Mouse (Mus musculus) midbrain, embryonic 10.5 days (tissue): ENCODE data around the gene Gm10717. TPM values are rescaled to one million over a fixed set of nuclear protein-coding genes. Genes with fewer than 3 reads are reported as not detected.
"Not testable (repeated sequence)": the region's sequence is repeated elsewhere in the genome, so short reads cannot be mapped to it uniquely, and the experiment has no call there.

Experiments
- DNase-seq: peaks from one replicate; pipeline ENCODE4 v3.0.0-alpha.2; 2017; ENCODE audit warnings: low spot score
- H3K27ac ChIP-seq: fragments of 300-500 bp; sonication (generic); replicated peaks from 2 replicates; pipeline ENCODE4 v1.5.1; 2016; ENCODE audit warnings: mild to moderate bottlenecking
- H3K27me3 ChIP-seq: fragments of 300-500 bp; sonication (generic); 2 replicates; pipeline ENCODE4 v1.6.1; 2016; ENCODE audit warnings: low read depth, mild to moderate bottlenecking; ENCODE audit not compliant: poor library complexity, severe bottlenecking
- H3K36me3 ChIP-seq: fragments of 300-500 bp; sonication (generic); 2 replicates; pipeline ENCODE4 v1.6.1; 2016; ENCODE audit warnings: mild to moderate bottlenecking, moderate library complexity
- H3K4me1 ChIP-seq: fragments of 300-500 bp; sonication (generic); 2 replicates; pipeline ENCODE4 v1.6.1; 2016
- H3K4me3 ChIP-seq: fragments of 300-500 bp; sonication (generic); 2 replicates; pipeline ENCODE4 v1.5.1; 2016; ENCODE audit warnings: mild to moderate bottlenecking, moderate library complexity
- H3K9me3 ChIP-seq: fragments of 300-500 bp; sonication (generic); replicated peaks from 2 replicates; pipeline ENCODE4 v1.6.1; 2016; ENCODE audit warnings: mild to moderate bottlenecking
- WGBS: fragments of 180-500 bp; shearing (Covaris S2); methylation state at CpG from one replicate; pipeline ENCODE4 v1.1.7; 2016; 5-methylcytosine and 5-hydroxymethylcytosine counted together
- microRNA-seq: library from miRNA; unstranded; fragments of <30 nt; microRNA quantifications from one replicate; pipeline ENCODE4, GENCODE M21; 2017
- polyA plus RNA-seq: library from polyadenylated mRNA; unstranded; fragments of >200 nt; fragmentation: Nextera tagmentation; extraction: Ambion mirVana; gene quantifications from 2 replicates; pipeline ENCODE4 v1.2.1, GENCODE M21; 2016

The Gm10717 gene
- polyA plus RNA-seq, 1 experiment from 2014 or later, result not detected

DNA sequence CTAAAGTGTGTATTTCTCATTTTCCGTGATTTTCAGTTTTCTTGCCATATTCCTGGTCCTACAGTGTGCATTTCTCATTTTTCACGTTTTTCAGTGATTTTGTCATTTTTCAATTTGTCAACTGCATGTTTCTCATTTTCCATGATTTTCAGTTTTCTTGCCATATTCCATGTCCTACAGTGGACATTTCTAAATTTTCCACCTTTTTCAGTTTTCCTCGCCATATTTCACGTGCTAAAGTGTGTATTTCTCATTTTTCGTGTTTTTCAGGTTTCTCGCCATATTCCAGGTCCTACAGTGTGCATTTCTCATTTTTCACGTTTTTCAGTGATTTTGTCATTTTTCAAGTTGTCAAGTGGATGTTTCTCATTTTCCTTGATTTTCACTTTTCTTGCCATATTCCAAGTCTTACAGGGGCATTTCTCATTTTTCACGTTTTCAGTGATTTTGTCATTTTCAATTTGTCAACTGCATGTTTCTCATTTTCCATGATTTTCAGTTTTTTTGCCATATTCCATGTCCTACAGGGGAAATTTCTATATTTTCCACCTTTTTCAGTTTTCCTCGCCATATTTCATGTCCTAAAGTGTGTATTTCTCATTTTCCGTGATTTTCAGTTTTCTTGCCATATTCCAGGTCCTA, 5.6 kb downstream of the Gm10717 start:
- H3K36me3 ChIP-seq, H3K4me1 ChIP-seq, H3K4me3 ChIP-seq, H3K27me3 ChIP-seq, H3K27ac ChIP-seq, H3K9me3 ChIP-seq: not testable (repeated sequence)
- WGBS, result 60% methylated on average over 2 of the region's 10 CpGs
- DNase-seq, result peak; percentile 95

DNA sequence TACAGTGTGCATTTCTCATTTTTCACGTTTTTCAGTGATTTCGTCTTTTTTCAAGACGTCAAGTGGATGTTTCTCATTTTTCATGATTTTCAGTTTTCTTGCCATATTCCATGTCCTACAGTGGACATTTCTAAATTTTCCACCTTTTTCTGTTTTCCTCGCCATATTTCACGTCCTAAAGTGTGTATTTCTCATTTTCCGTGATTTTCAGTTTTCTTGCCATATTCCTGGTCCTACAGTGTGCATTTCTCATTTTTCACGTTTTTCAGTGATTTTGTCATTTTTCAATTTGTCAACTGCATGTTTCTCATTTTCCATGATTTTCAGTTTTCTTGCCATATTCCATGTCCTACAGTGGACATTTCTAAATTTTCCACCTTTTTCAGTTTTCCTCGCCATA, 9.1 kb downstream of the Gm10717 start, which contains the start of gene Gm17535:
Gene Gm17535 (plus strand): TSS at position 301 of the 400 bp plus-strand sequence.
- WGBS, result 87% methylated on average over 1 of the region's 8 CpGs
- H3K4me1 ChIP-seq, H3K36me3 ChIP-seq, H3K9me3 ChIP-seq, H3K4me3 ChIP-seq, H3K27me3 ChIP-seq, H3K27ac ChIP-seq, DNase-seq: not testable (repeated sequence)

DNA sequence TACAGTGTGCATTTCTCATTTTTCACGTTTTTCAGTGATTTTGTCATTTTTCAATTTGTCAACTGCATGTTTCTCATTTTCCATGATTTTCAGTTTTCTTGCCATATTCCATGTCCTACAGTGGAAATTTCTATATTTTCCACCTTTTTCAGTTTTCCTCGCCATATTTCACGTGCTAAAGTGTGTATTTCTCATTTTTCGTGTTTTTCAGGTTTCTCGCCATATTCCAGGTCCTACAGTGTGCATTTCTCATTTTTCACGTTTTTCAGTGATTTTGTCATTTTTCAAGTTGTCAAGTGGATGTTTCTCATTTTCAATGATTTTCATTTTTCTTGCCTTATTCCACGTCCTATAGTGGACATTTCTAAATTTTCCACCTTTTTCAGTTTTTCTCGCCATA, 11.4 kb downstream of the Gm10717 start, which contains the start of gene Gm10715:
Gene Gm10715 (plus strand): TSS at position 301 of the 400 bp plus-strand sequence.
- H3K4me1 ChIP-seq, H3K4me3 ChIP-seq, H3K36me3 ChIP-seq, DNase-seq, H3K27me3 ChIP-seq, H3K9me3 ChIP-seq, H3K27ac ChIP-seq: not testable (repeated sequence)
- 84% methylated on average over 8 of the region's 8 CpGs for WGBS

DNA sequence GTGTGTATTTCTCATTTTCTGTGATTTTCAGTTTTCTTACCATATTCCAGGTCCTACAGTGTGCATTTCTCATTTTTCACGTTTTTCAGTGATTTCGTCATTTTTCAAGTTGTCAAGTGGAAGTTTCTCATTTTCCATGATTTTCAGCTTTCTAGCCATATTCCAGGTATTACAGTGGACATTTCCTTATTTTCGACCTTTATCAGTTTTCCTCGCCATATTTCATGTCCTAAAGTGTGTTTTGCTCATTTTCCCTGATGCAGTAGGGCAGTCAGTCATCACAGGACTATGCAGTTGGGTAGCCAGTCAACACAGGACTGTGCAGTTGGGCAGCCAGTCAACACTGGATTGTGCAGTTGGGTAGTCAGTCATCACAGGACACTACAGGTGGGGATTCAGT, 12.9 kb downstream of the Gm10717 start:
- not testable (repeated sequence) for H3K4me1 ChIP-seq, H3K36me3 ChIP-seq, H3K27me3 ChIP-seq, DNase-seq, H3K27ac ChIP-seq, H3K4me3 ChIP-seq
- H3K9me3 ChIP-seq, result peaks cover 19% of the 10 kb centered on the region
- WGBS, result 60% methylated on average over 4 of the region's 4 CpGs

Small RNAs within 50 kb of the gene (microRNA-seq; reads per million reads assigned to microRNA genes)
- not detected for gene Mir101c

Other genes starting within 250 kb of the Gm10717 start
- gene Gm10722, start 24.5 kb upstream of the Gm10717 start, polyA plus RNA-seq, result not detected in 2 replicates
- gene Gm11168, start 22.1 kb upstream of the Gm10717 start, polyA plus RNA-seq, result not detected in 2 replicates
- gene Gm10721, start 12.3 kb upstream of the Gm10717 start, polyA plus RNA-seq, result not detected in 2 replicates
- not detected in 2 replicates for gene Gm10720, start 9.8 kb upstream of the Gm10717 start, polyA plus RNA-seq
- gene Gm10719, start 8.0 kb upstream of the Gm10717 start, polyA plus RNA-seq, result not detected in 2 replicates
- gene Gm10718, start 1.9 kb upstream of the Gm10717 start, polyA plus RNA-seq, result not detected in 2 replicates
- gene Gm17535, start 9.2 kb downstream of the Gm10717 start, polyA plus RNA-seq, result not detected in 2 replicates
- not detected in 2 replicates for gene Gm10715, start 11.5 kb downstream of the Gm10717 start, polyA plus RNA-seq